Mouse (Mus musculus) heart, adult 2 months (tissue): ENCODE results near the gene Dnajc8. TPM values are rescaled to one million over a fixed set of nuclear protein-coding genes. Genes with fewer than 3 reads are reported as not detected.

Source experiments
- DNase-seq, 2 experiments: peaks; one replicate each; pipeline ENCODE4 v3.0.0; 2021
- H3K27ac ChIP-seq: fragments of 200-600 bp; 2 replicates; pipeline ENCODE4 v1.8.1; 2022
- H3K27me3 ChIP-seq: fragments of 200-500 bp; 2 replicates; pipeline ENCODE4 v1.6.1; 2012; ENCODE audit warnings: mild to moderate bottlenecking, low read length, inconsistent platforms, mixed read lengths; ENCODE audit not compliant: control insufficient read depth, insufficient read depth
- H3K36me3 ChIP-seq: fragments of 200-500 bp; 2 replicates; pipeline ENCODE4 v1.6.1; 2012; ENCODE audit warnings: low read length, inconsistent platforms; ENCODE audit not compliant: control insufficient read depth, insufficient read depth
- H3K4me1 ChIP-seq: fragments of 200-500 bp; 2 replicates; pipeline ENCODE4 v1.6.1; 2011; ENCODE audit warnings: low read length; ENCODE audit not compliant: control insufficient read depth, insufficient read depth
- H3K4me3 ChIP-seq: fragments of 200-600 bp; 2 replicates; pipeline ENCODE4 v1.8.1; 2022
- H3K79me2 ChIP-seq: fragments of 200-500 bp; replicated peaks from 2 replicates; pipeline ENCODE4 v1.6.1; 2012; ENCODE audit warnings: mild to moderate bottlenecking, inconsistent platforms, low read length, moderate library complexity, mixed read lengths; ENCODE audit not compliant: control insufficient read depth, insufficient read depth
- H3K9ac ChIP-seq: fragments of 200-500 bp; 2 replicates; pipeline ENCODE4 v1.6.1; 2012; ENCODE audit warnings: low read depth, mild to moderate bottlenecking, control low read depth, inconsistent platforms, low read length, mixed read lengths
- CTCF ChIP-seq: fragments of 200-600 bp; IDR thresholded peaks from 2 replicates; pipeline ENCODE4 v1.8.1; 2022; ENCODE audit warnings: antibody characterized with exemption, mild to moderate bottlenecking, moderate library complexity
- EP300 ChIP-seq: fragments of 200-500 bp; IDR thresholded peaks from 2 replicates; pipeline ENCODE4 v1.6.1; 2011; ENCODE audit warnings: low read depth, low read length, control low read depth; ENCODE audit not compliant: insufficient read depth
- POLR2A ChIP-seq: fragments of 200-500 bp; IDR thresholded peaks from 2 replicates; pipeline ENCODE4 v1.6.1; 2011; ENCODE audit warnings: mild to moderate bottlenecking, low read depth, low read length, control low read depth; ENCODE audit not compliant: insufficient read depth
- WGBS: fragments of 180-500 bp; shearing (Covaris S2); methylation state at CpG from one replicate; pipeline ENCODE4 v1.1.7; 2018; 5-methylcytosine and 5-hydroxymethylcytosine counted together
- intact Hi-C: fragments of 180-260 bp; cut with DNase I; formaldehyde crosslinking; loops from one replicate; pipeline ENCODE4 v1.15.1; 2025
- long read RNA-seq: library from polyadenylated mRNA; stranded (forward); transcript quantifications from one replicate; pipeline ENCODE4 v2.0.0, GENCODE M21; 2021
- polyA plus RNA-seq: library from polyadenylated mRNA; depleted of rRNA; stranded (reverse); fragments of >200 nt; gene quantifications from 2 replicates; pipeline ENCODE4 v1.2.3, GENCODE M21; 2012; rRNA removed
- total RNA-seq, 2 experiments: library from RNA; stranded (reverse); gene quantifications; 2 replicates each; pipeline ENCODE4 v1.2.3; 2021

The Dnajc8 gene
- total RNA-seq: 10 to 100 TPM; 53.3 to 58.8 TPM
- 29.1 and 40.0 TPM in 2 replicates for polyA plus RNA-seq
- long read RNA-seq, transcript Dnajc8-202 (9 exons, 1,401 nt): major isoform, 78 of 81 reads
- long read RNA-seq, partial matches to known transcripts: 2 of 81 reads
- long read RNA-seq, other reads (novel, unspliced or antisense): 1 of 81 reads

- H3K27ac ChIP-seq: peak within 1 kb of the TSS; percentile 84
- H3K9ac ChIP-seq: peak within 1 kb of the TSS; percentile 88
- intact Hi-C loops: no loop called here
- peak within 1 kb of the TSS; percentile 100 for H3K4me3 ChIP-seq
- WGBS: under 1% methylated on average over 60 of the region's 60 CpGs
- TF ChIP-seq CTCF: no peak
- TF ChIP-seq POLR2A: peak; percentile 89
- TF ChIP-seq EP300: peak; percentile 58; the same call in 1 of the 2 replicates
- peaks cover 6% of the 10 kb centered on the region for H3K36me3 ChIP-seq
- peaks cover 6% of the 10 kb centered on the region for H3K4me1 ChIP-seq
- peak; percentile 94 to 97 for DNase-seq
- no peaks in the 10 kb centered on the region for H3K27me3 ChIP-seq
- peaks cover 10% of the 10 kb centered on the region for H3K79me2 ChIP-seq
Measured at GRCm38 (mm10) chr4:132535406-132536121, at the start of gene Dnajc8. TSS of gene Dnajc8 (plus strand) at chr4:132535550.

GRCm38 (mm10) chr4:132488521-132488920 is 46.8 kb upstream of the Dnajc8 start:
- H3K4me3 ChIP-seq: no peak overlapping the region
- H3K27ac ChIP-seq: no peak overlapping the region
- no peaks in the 10 kb centered on the region for H3K27me3 ChIP-seq
- H3K36me3 ChIP-seq: no peaks in the 10 kb centered on the region
- H3K9ac ChIP-seq: no peak overlapping the region
- no peak for DNase-seq
- H3K4me1 ChIP-seq: no peaks in the 10 kb centered on the region; the same call in none of the 2 replicates
- 62% methylated on average over 3 of the region's 3 CpGs for WGBS
- TF ChIP-seq EP300: no peak
- no peak for TF ChIP-seq CTCF
- TF ChIP-seq POLR2A: no peak
- intact Hi-C loops: no loop called here
- no peaks in the 10 kb centered on the region for H3K79me2 ChIP-seq

- Histone ChIP-seq H3K4me1 (no peaks in the 10 kb centered on the region; the same call in none of the 2 replicates), H3K27ac (no peak overlapping the region), H3K9ac (no peak overlapping the region), H3K27me3 (no peaks in the 10 kb centered on the region), H3K36me3 (no peaks in the 10 kb centered on the region), H3K4me3 (no peak overlapping the region), H3K79me2 (no peaks in the 10 kb centered on the region)
- WGBS: 53% methylated on average over 6 of the region's 6 CpGs
- TF ChIP-seq CTCF (no peak), POLR2A (no peak)
- DNase-seq: no peak
- intact Hi-C loops: no loop called here
Measured at GRCm38 (mm10) chr4:132488976-132489375, 46.4 kb upstream of the Dnajc8 start.

GRCm38 (mm10) chr4:132490273-132491010 is 44.9 kb upstream of the Dnajc8 start:
- H3K27me3 ChIP-seq: no peaks in the 10 kb centered on the region
- intact Hi-C loops: no loop called here
- DNase-seq: no peak

GRCm38 (mm10) chr4:132491057-132491456 is 44.3 kb upstream of the Dnajc8 start:
- WGBS: 88% methylated on average over 8 of the region's 8 CpGs
- Histone ChIP-seq H3K79me2 (no peaks in the 10 kb centered on the region), H3K27ac (no peak overlapping the region), H3K27me3 (no peaks in the 10 kb centered on the region), H3K4me3 (no peak overlapping the region), H3K4me1 (no peaks in the 10 kb centered on the region; the same call in none of the 2 replicates), H3K9ac (no peak overlapping the region), H3K36me3 (no peaks in the 10 kb centered on the region)
- no peak for DNase-seq
- TF ChIP-seq POLR2A (no peak), EP300 (no peak), CTCF (no peak)
- intact Hi-C loops: no loop called here

More at GRCm38 (mm10) chr4:132490273-132491010, 44.9 kb upstream of the Dnajc8 start:
- H3K4me1 ChIP-seq: no peaks in the 10 kb centered on the region; the same call in none of the 2 replicates
- TF ChIP-seq CTCF (no peak), EP300 (no peak), POLR2A (no peak)
- no peak overlapping the region for H3K27ac ChIP-seq
- no peak overlapping the region for H3K4me3 ChIP-seq
- H3K79me2 ChIP-seq: no peaks in the 10 kb centered on the region
- WGBS: 91% methylated on average over 15 of the region's 15 CpGs
- H3K36me3 ChIP-seq: no peaks in the 10 kb centered on the region
- no peak overlapping the region for H3K9ac ChIP-seq
